Mouse (Mus musculus) thymus, adult 2 months (tissue): ENCODE data around the gene Gad2. TPM values are rescaled to one million over a fixed set of nuclear protein-coding genes. Genes with fewer than 3 reads are reported as not detected.
"Not testable (repeated sequence)": the region's sequence is repeated elsewhere in the genome, so short reads cannot be mapped to it uniquely, and the experiment has no call there.

Experiments used
- DNase-seq: peaks from one replicate; pipeline ENCODE4 v3.0.0; 2021
- H3K27ac ChIP-seq: fragments of 200-500 bp; 2 replicates; pipeline ENCODE4 v1.5.1; 2012; ENCODE audit warnings: low read length, control low read depth; ENCODE audit not compliant: control insufficient read depth, insufficient read depth
- H3K27me3 ChIP-seq: fragments of 200-500 bp; 2 replicates; pipeline ENCODE4 v1.6.1; 2012; ENCODE audit warnings: mild to moderate bottlenecking, low read length, moderate library complexity, mixed read lengths; ENCODE audit not compliant: control insufficient read depth, insufficient read depth
- H3K36me3 ChIP-seq: fragments of 200-500 bp; 2 replicates; pipeline ENCODE4 v1.6.1; 2012; ENCODE audit warnings: mild to moderate bottlenecking, low read length, moderate library complexity; ENCODE audit not compliant: control insufficient read depth, insufficient read depth
- H3K4me1 ChIP-seq: fragments of 200-500 bp; replicated peaks from 2 replicates; pipeline ENCODE4 v1.6.1; 2012; ENCODE audit warnings: low read length; ENCODE audit not compliant: control insufficient read depth, insufficient read depth
- H3K4me3 ChIP-seq: fragments of 200-500 bp; 2 replicates; pipeline ENCODE4 v1.5.1; 2012; ENCODE audit warnings: mild to moderate bottlenecking, low read length, control low read depth, moderate library complexity; ENCODE audit not compliant: control insufficient read depth, insufficient read depth
- CTCF ChIP-seq: fragments of 200-500 bp; IDR thresholded peaks from 2 replicates; pipeline ENCODE4 v1.5.1; 2012; ENCODE audit warnings: mild to moderate bottlenecking, control low read depth, low read length, moderate library complexity, borderline replicate concordance; ENCODE audit not compliant: control insufficient read depth, poor library complexity, insufficient read depth; ENCODE audit errors: extremely low read depth
- POLR2A ChIP-seq: fragments of 200-500 bp; IDR thresholded peaks from 2 replicates; pipeline ENCODE4 v1.6.1; 2012; ENCODE audit warnings: mild to moderate bottlenecking, low read length, control low read depth, moderate library complexity; ENCODE audit not compliant: control insufficient read depth, poor library complexity, insufficient read depth; ENCODE audit errors: extremely low read depth
- WGBS: fragments of 180-500 bp; shearing (Covaris S2); methylation state at CpG from one replicate; pipeline ENCODE4 v1.1.7; 2018; 5-methylcytosine and 5-hydroxymethylcytosine counted together
- polyA plus RNA-seq: library from polyadenylated mRNA; depleted of rRNA; stranded (reverse); fragments of >200 nt; gene quantifications from 2 replicates; pipeline ENCODE4 v1.2.3, GENCODE M21; 2012; rRNA removed

Gene Gad2
- polyA plus RNA-seq: not detected in 2 replicates

DNA sequence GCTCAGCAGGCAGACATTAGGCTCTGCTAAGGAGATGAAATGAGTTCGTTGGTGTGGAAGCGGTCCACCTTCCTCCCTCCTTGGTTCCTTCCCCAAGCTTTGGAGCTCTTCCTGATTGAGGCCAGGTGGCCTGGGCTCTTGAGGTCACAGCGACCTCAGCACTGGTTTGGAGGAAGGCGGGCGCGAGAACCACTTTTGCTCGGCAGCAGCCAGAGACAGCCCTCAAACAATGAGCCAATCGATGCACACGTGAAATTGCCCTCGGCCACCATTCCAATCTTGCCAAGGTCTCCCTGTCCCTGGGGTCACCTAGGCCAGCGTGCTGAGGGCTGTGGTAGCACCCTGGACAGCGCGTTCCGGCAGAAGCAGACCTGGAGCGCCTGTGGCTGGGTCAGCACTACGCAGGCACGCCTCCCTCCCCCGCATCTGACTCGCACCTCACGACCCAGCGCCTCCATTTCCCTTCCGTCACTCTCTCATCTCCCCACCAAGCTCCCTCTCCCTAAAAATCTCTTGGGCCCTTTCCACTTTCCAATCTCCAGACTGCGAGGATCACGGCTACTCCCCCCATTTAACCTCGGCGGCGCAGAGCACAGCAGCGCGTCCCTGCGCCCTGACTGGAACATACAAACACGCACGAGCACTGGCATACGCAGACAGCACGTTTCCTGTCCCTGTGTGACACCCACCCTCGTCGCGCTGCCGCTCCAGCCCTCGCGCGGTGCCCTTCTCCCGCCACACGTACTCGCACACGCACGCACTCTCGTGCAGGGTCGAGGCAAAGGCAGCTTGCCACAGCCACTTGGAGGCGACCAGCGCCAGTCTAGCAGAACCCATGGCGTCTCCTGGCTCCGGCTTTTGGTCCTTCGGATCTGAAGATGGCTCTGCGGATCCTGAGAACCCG, at the start of gene Gad2:
TSS of gene Gad2 (plus strand) at position 378 of the 904 bp plus-strand sequence.
- no peak within 1 kb of the TSS for H3K4me3 ChIP-seq
- H3K27me3 ChIP-seq: peaks cover 17% of the 10 kb centered on the region
- DNase-seq: no peak
- H3K36me3 ChIP-seq: no peaks in the 10 kb centered on the region
- no peaks in the 10 kb centered on the region for H3K4me1 ChIP-seq
- TF ChIP-seq CTCF (no peak), POLR2A (no peak)
- WGBS: 2% methylated on average over 55 of the region's 55 CpGs
- H3K27ac ChIP-seq: no peak within 1 kb of the TSS

DNA sequence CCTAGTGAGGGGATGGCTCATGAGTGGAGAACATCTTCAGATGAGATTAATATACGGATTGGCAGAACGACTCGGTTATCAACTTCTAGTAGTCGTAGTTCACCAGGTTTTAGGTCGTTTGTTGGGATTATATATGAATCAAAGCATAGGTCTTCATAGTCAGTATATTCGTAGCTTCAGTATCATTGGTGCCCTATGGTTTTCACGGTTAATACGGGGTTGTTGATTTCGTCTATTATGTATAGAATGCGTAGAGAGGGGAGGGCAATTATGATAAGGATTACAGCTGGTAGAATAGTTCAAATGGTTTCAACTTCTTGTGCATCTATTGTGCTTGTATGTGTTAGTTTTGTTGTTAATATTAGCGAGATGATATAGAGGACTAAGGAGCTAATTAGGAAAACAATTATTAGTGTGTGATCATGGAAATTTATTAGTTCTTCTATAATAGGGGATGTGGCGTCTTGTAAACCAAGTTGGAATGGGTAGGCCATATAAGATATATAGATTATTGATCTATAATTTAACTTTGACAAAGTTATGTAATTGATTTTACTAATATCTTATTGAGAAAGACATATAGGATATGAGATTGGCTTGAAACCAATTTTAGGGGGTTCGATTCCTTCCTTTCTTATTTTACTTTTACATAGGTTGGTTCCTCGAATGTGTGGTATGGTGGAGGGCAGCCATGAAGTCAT, 34.4 kb upstream of the Gad2 start:
- not testable (repeated sequence) for DNase-seq, H3K4me3 ChIP-seq, H3K27ac ChIP-seq, H3K27me3 ChIP-seq, H3K4me1 ChIP-seq, H3K36me3 ChIP-seq
- WGBS: 93% methylated on average over 14 of the region's 14 CpGs

DNA sequence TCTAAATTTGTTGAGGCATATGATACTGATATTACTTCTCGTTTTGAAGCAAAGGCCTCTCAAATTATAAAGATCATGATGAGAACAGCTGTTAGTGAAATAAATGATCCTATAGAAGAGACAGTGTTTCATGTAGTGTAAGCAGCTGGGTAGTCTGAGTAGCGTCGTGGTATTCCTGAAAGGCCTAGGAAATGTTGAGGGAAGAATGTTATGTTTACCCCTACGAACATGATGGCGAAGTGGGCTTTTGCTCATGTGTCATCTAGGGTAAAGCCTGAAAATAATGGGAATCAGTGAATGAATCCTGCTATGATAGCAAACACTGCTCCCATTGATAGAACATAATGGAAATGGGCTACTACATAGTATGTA, 33.8 kb upstream of the Gad2 start:
- H3K27ac ChIP-seq, H3K4me1 ChIP-seq, H3K4me3 ChIP-seq, H3K36me3 ChIP-seq, DNase-seq, H3K27me3 ChIP-seq: not testable (repeated sequence)
- 89% methylated on average over 5 of the region's 5 CpGs for WGBS

DNA sequence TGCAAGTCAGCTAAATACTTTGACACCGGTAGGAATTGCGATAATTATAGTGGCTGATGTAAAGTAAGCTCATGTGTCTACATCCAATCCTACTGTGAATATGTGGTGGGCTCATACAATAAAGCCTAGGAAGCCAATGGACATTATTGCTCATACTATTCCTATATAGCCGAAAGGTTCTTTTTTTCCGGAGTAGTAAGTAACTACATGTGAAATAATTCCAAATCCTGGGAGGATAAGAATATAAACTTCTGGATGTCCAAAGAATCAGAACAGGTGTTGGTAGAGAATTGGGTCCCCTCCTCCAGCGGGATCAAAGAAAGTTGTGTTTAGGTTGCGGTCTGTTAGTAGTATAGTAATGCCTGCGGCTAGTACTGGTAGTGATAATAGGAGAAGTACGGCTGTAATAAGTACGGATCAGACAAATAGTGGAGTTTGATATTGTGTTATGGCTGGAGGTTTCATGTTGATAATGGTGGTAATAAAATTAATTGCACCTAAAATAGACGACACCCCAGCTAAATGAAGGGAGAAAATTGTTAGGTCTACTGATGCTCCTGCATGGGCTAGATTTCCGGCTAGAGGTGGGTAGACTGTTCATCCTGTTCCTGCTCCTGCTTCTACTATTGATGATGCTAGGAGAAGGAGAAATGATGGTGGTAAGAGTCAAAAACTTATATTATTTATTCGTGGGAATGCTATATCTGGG, 33.2 kb upstream of the Gad2 start:
- not testable (repeated sequence) for H3K27ac ChIP-seq, H3K4me1 ChIP-seq, DNase-seq, H3K27me3 ChIP-seq, H3K36me3 ChIP-seq, H3K4me3 ChIP-seq
- 77% methylated on average over 12 of the region's 12 CpGs for WGBS

DNA sequence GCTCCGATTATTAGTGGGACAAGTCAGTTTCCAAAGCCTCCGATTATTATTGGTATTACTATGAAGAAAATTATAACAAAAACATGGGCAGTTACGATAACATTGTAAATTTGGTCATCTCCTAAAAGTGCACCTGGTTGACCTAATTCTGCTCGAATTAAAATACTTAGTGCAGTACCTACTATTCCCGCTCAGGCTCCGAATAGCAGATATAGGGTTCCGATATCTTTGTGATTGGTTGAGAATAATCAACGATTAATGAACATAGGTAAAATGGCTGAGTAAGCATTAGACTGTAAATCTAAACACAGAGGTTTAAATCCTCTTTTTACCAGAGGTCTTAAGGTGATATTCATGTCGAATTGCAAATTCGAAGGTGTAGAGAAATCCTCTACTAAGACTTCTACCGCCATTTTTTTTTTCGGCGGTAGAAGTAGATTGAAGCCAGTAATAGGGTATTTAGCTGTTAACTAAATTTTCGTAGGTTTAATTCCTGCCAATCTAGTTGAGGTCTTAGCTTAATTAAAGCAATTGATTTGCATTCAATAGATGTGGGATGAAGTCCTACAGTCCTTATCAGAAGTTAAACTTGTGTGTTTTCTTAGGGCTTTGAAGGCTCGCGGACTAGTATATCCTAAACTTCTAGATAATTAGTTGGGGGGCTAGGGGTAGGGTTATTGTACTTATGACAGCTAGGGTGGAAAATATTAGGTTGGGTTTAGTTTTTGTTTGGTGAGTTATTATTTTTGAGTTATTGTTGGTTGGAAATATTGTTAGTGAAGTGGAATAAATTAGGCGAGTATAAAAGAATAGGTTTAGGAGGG, 32.4 kb upstream of the Gad2 start:
- not testable (repeated sequence) for H3K4me1 ChIP-seq, H3K36me3 ChIP-seq
- WGBS: 93% methylated on average over 16 of the region's 17 CpGs

DNA sequence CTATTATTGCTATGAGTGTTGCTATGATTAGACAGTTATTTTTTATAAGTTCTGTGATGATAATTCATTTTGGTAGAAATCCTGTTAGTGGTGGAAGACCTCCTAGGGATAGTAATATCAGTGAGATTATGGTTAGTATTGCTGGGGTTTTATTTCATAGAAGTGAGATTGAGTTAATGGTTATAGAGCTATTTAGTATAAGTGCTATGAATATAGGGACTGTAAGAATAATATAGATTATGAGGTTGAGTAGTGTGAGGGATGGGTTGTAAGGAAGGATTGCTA, 31.9 kb upstream of the Gad2 start:
- Histone ChIP-seq H3K27me3 (no peaks in the 10 kb centered on the region), H3K4me1 (no peaks in the 10 kb centered on the region), H3K36me3 (no peaks in the 10 kb centered on the region), H3K4me3 (no peak overlapping the region), H3K27ac (no peak overlapping the region)
- DNase-seq: no peak
- no peak for TF ChIP-seq POLR2A
- TF ChIP-seq CTCF: no peak

More for the DNA sequence above, 32.4 kb upstream of the Gad2 start:
- H3K27me3 ChIP-seq, H3K27ac ChIP-seq, H3K4me3 ChIP-seq, DNase-seq: not testable (repeated sequence)
